ENCODE assay signal across 14 mouse cellular contexts in genomic region chr8:107574771-107575170, GRCm38 (mm10). TPM values are rescaled to one million over a fixed set of nuclear protein-coding genes. Genes with fewer than 3 reads are reported as not detected.
DNase-seq lines count a peak whose midpoint lies in the region; ATAC-seq lines count a peak whose summit lies in the region.
"Had no signal": no experiment of that assay in that cellular context is flagged by ENCODE, and none has a peak within 500 bp of the region (broad histone marks: within the 10 kb centered on the region; RNA-seq: fewer than 3 reads in every experiment).

No protein-coding gene starts in this region.

- H3K27me3 ChIP-seq in heart, embryonic 10.5 days (ENCODE audit: insufficient read depth, poor library complexity, severe bottlenecking): no peaks in the 10 kb centered on the region
- H3K27me3 ChIP-seq: intestine, embryonic 15.5 days had no signal

- ATAC-seq in megakaryocyte progenitor cell, adult 5-6 weeks (replicated peaks; ENCODE audit: poor library complexity): peak; percentile 22; the same call in 1 of the 2 replicates
- ATAC-seq: intestine, embryonic 15.5 days had no signal

- no peaks in the 10 kb centered on the region for H3K4me1 ChIP-seq in heart, embryonic 10.5 days

- DNase-seq in heart, embryonic 10.5 days (ENCODE audit: low spot score): peak; percentile 51
- no peak for DNase-seq in heart, adult 9 months (ENCODE audit: low spot score in 2 of 2)
- DNase-seq in spleen, postnatal 36 days (ENCODE audit: low spot score in 2 of 2): peak; percentile 30 to 44
- DNase-seq in spleen, postnatal 4 days (ENCODE audit: low spot score in 2 of 2): no peak
- DNase-seq in R1 (ENCODE audit: low read depth, low spot score): peak; percentile 91
- DNase-seq in right cerebral cortex, adult 18-20 months: no peak
- DNase-seq in right cerebral cortex, adult 2 months (ENCODE audit: low spot score in 2 of 2): no peak
- DNase-seq: cerebellum, adult 11-12 months; heart, postnatal 4 days; left cerebral cortex, postnatal 4 days had no signal

- peaks cover 21% of the 10 kb centered on the region for H3K36me3 ChIP-seq in heart, embryonic 10.5 days
- H3K36me3 ChIP-seq: intestine, embryonic 15.5 days had no signal

- no peak overlapping the region for H3K27ac ChIP-seq in heart, embryonic 10.5 days
- H3K27ac ChIP-seq: intestine, embryonic 15.5 days; liver, embryonic 14.5 days had no signal

- no peaks in the 10 kb centered on the region for H3K9me3 ChIP-seq in heart, embryonic 10.5 days
- H3K9me3 ChIP-seq: intestine, embryonic 15.5 days had no signal

- 87% methylated on average over 3 of the region's 3 CpGs for WGBS in heart, embryonic 10.5 days

- no peak overlapping the region for H3K4me3 ChIP-seq in heart, embryonic 10.5 days
- H3K4me3 ChIP-seq: intestine, embryonic 15.5 days; myocyte had no signal

RNA-seq across cellular contexts. Expression of gene Psmd7, which starts 13.5 kb away (rescaled TPM):
- 248 and 324 TPM in 2 replicates for polyA plus RNA-seq in heart, embryonic 10.5 days (2016; fragmentation: Nextera tagmentation; extraction: Ambion mirVana)
- 199 and 226 TPM in 2 replicates for total RNA-seq in megakaryocyte progenitor cell, adult 5-6 weeks (2015)
- 95.6 and 127 TPM in 2 replicates for total RNA-seq in megakaryocyte progenitor cell, adult 5-6 weeks (2017)

Comparison
In these comparisons a context has a peak if more than half of its experiments do, and no peak if none do; other contexts are left out.
1. DNase-seq: peak in heart, embryonic 10.5 days (single experiment), spleen, postnatal 36 days (2 of 2) and R1 (single experiment); none in heart, adult 9 months (0 of 2), spleen, postnatal 4 days (0 of 2), right cerebral cortex, adult 18-20 months (single experiment) and right cerebral cortex, adult 2 months (0 of 2).